Mouse (Mus musculus) forebrain, embryonic 11.5 days (tissue): ENCODE data around the gene Tmprss9. TPM values are rescaled to one million over a fixed set of nuclear protein-coding genes. Genes with fewer than 3 reads are reported as not detected.
A peak's percentile ranks its signal among the peaks of the same experiment; 100 is the strongest.

ENCODE experiments used
- ATAC-seq: fragments of 200-750 bp; cut with Nextera tagmentation; replicated peaks from 2 replicates; pipeline ENCODE4 v1.8.0; 2017; ENCODE audit warnings: moderate TSS enrichment; ENCODE audit not compliant: low FRiP score
- DNase-seq: peaks from one replicate; pipeline ENCODE4 v3.0.0-alpha.2; 2017; ENCODE audit warnings: low spot score
- H3K27ac ChIP-seq: fragments of 300-500 bp; sonication (generic); 2 replicates; pipeline ENCODE4 v1.5.1; 2014; ENCODE audit warnings: low read depth, low read length
- H3K27me3 ChIP-seq: fragments of 300-500 bp; sonication (generic); 2 replicates; pipeline ENCODE4 v1.6.1; 2014; ENCODE audit warnings: mild to moderate bottlenecking, low read length, mixed read lengths; ENCODE audit not compliant: control insufficient read depth, insufficient read depth
- H3K36me3 ChIP-seq: fragments of 300-500 bp; sonication (generic); 2 replicates; pipeline ENCODE4 v1.6.1; 2014; ENCODE audit warnings: mild to moderate bottlenecking, low read length, moderate library complexity, mixed read lengths; ENCODE audit not compliant: control insufficient read depth, insufficient read depth
- H3K4me1 ChIP-seq: fragments of 300-500 bp; sonication (generic); replicated peaks from 2 replicates; pipeline ENCODE4 v1.6.1; 2014; ENCODE audit warnings: low read length, mixed read lengths; ENCODE audit not compliant: control insufficient read depth, insufficient read depth
- H3K4me2 ChIP-seq: fragments of 300-500 bp; sonication (generic); 2 replicates; pipeline ENCODE4 v1.6.1; 2014; ENCODE audit warnings: low read depth, mild to moderate bottlenecking, low read length, moderate library complexity, mixed read lengths; ENCODE audit not compliant: severe bottlenecking
- H3K4me3 ChIP-seq: fragments of 300-500 bp; sonication (generic); 2 replicates; pipeline ENCODE4 v1.5.1; 2014; ENCODE audit warnings: low read depth, low read length
- H3K9ac ChIP-seq: fragments of 300-500 bp; sonication (generic); 2 replicates; pipeline ENCODE4 v1.6.1; 2014; ENCODE audit warnings: low read length
- H3K9me3 ChIP-seq: fragments of 300-500 bp; sonication (generic); 2 replicates; pipeline ENCODE4 v1.6.1; 2016; ENCODE audit warnings: low read length, mixed read lengths; ENCODE audit not compliant: control insufficient read depth
- WGBS: fragments of 180-500 bp; shearing (Covaris S2); extraction: QIAGEN DNeasy Blood & Tissue Kit; methylation state at CpG from one replicate; pipeline ENCODE4 v1.1.7; 2014; 5-methylcytosine and 5-hydroxymethylcytosine counted together
- polyA plus RNA-seq: library from polyadenylated mRNA; unstranded; fragments of >200 nt; fragmentation: Nextera tagmentation; extraction: Ambion mirVana; gene quantifications from 2 replicates; pipeline ENCODE4 v1.2.1, GENCODE M21; 2014

Gene Tmprss9
- polyA plus RNA-seq, 1 experiment from 2014 or later: 0.08 TPM

DNA sequence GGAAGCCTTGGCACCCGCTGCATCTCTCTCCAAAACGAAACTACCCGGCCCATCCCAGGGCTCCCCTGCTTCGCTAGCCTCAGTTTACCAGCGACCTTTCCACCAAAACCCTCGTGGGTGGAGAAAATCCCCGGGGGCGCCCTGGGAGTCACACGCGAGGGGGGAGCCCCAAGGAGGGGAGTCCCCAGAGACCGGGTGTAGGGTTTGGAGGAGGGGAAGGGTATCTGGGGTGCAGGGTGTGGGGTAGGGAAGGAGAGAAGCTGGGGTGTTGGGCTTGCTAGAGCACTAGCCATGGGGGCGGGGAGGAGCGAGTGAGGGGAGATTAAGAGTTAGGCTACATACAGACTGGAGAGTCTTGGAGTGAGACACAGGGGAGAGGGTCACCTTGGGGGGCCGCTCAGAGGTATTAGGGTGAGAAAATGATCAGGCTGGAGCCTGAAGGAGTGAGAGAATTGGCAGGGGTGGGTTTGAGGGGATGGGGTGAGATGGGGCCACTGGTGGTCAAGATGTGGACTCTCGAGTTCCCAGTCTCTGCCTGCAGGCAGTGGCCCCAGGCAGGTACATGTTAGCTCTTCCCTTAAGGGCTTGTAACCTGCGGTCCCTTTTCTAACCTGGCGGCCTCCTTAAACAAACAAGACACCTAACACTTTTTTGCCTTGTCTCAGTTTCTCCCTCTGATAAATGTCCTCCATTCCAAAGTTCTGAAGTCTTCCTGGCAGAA is 61.2 kb downstream of the Tmprss9 start:
- Histone ChIP-seq H3K4me2 (peak overlapping the region; percentile 84), H3K36me3 (no peaks in the 10 kb centered on the region), H3K4me3 (peak overlapping the region; percentile 9), H3K9ac (no peak overlapping the region; the same call in 1 of the 2 replicates), H3K27ac (no peak overlapping the region), H3K9me3 (no peaks in the 10 kb centered on the region), H3K27me3 (peaks cover 69% of the 10 kb centered on the region), H3K4me1 (peaks cover 66% of the 10 kb centered on the region)
- DNase-seq (no peak), ATAC-seq (no peak)
- WGBS: 2% methylated on average over 17 of the region's 17 CpGs

- Histone ChIP-seq H3K27ac (no peak overlapping the region), H3K9me3 (no peaks in the 10 kb centered on the region), H3K4me3 (no peak overlapping the region), H3K36me3 (no peaks in the 10 kb centered on the region), H3K9ac (no peak overlapping the region), H3K4me1 (peaks cover 67% of the 10 kb centered on the region), H3K27me3 (peaks cover 74% of the 10 kb centered on the region), H3K4me2 (peak overlapping the region; percentile 84)
- ATAC-seq (no peak), DNase-seq (no peak)
- 4% methylated on average over 21 of the region's 21 CpGs for WGBS
Observed at GRCm38 (mm10) chr10:80933421-80933979, 61.9 kb downstream of the Tmprss9 start.

- H3K9me3 ChIP-seq: no peaks in the 10 kb centered on the region
- ATAC-seq (no peak), DNase-seq (no peak)
- peaks cover 77% of the 10 kb centered on the region for H3K27me3 ChIP-seq
- no peak overlapping the region for H3K27ac ChIP-seq
- H3K4me3 ChIP-seq: no peak overlapping the region
- H3K36me3 ChIP-seq: no peaks in the 10 kb centered on the region
- peaks cover 65% of the 10 kb centered on the region for H3K4me1 ChIP-seq
- H3K9ac ChIP-seq: no peak overlapping the region
- 33% methylated on average over 14 of the region's 14 CpGs for WGBS
- no peak overlapping the region for H3K4me2 ChIP-seq
Observed at GRCm38 (mm10) chr10:80934136-80934985, 62.7 kb downstream of the Tmprss9 start.

DNA sequence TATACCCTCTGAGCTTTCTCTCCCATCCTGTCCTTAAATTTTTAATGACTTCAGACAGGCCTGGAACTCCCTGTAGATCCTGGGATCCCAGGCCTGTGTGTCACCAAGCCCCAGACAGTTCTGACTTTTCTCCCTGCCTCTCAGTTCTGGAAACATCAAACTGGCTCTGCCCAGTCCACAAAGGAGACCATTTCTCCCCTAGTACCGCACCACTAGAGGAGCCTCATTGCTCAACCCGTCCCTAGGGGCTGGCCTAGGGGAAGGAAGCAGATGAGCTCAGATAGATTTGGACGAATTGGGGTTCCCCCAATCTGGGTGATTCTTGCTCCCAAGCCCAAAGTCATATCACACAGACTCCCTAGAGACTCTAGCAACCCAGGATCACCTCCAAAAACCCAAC is 63.6 kb downstream of the Tmprss9 start:
- WGBS: 7% methylated on average over 3 of the region's 3 CpGs
- Histone ChIP-seq H3K9me3 (no peaks in the 10 kb centered on the region), H3K9ac (no peak overlapping the region), H3K4me2 (no peak overlapping the region), H3K27ac (no peak overlapping the region), H3K27me3 (peaks cover 76% of the 10 kb centered on the region), H3K4me3 (no peak overlapping the region), H3K4me1 (peaks cover 63% of the 10 kb centered on the region), H3K36me3 (no peaks in the 10 kb centered on the region)
- DNase-seq (no peak), ATAC-seq (no peak)

- no peaks in the 10 kb centered on the region for H3K36me3 ChIP-seq
- peaks cover 71% of the 10 kb centered on the region for H3K27me3 ChIP-seq
- 6% methylated on average over 17 of the region's 17 CpGs for WGBS
- peak overlapping the region; percentile 22; the same call in 1 of the 2 replicates for H3K4me3 ChIP-seq
- peaks cover 61% of the 10 kb centered on the region for H3K4me1 ChIP-seq
- H3K4me2 ChIP-seq: peak overlapping the region; percentile 39; the same call in 1 of the 2 replicates
- no peak overlapping the region for H3K27ac ChIP-seq
- peak overlapping the region; percentile 7; the same call in 1 of the 2 replicates for H3K9ac ChIP-seq
- DNase-seq: no peak
- ATAC-seq: no peak
- no peaks in the 10 kb centered on the region for H3K9me3 ChIP-seq
Observed at GRCm38 (mm10) chr10:80935698-80936097, 64.0 kb downstream of the Tmprss9 start.

DNA sequence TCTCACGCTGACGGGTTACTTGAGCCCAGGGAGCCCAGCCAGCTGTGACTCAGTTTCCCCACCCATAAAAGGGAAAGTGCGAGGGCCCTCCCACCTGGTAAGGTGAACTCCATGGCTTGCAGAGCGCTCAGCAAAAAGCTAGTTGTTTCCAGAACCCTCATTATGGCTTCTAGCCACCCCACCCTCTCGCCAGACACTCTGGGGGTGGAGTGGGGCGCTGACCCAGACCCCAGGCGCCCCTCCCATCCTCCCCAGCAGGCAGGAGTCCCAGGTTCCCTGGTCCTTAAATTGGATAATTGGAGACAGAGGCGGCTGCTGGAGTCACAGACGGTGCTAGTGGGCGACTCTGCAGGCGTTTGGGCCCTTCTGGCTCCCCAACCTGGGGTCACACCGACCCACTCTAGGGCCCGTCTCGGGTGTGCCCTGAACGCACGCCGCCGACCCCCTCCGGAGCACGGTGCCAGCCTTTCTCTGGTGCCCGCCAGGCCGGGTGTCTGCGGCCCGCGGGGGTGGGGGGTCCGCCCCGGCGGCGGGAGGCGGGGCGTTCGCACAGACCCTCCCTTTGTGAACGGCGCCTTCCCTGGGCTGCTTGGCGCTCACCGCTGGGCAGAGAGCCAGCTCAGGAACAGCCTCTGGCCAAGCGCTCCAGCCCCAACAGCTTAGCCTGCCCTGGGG is 64.6 kb downstream of the Tmprss9 start:
- Histone ChIP-seq H3K4me2 (peak overlapping the region; percentile 39), H3K36me3 (no peaks in the 10 kb centered on the region), H3K27ac (peak overlapping the region; percentile 41; the same call in 1 of the 2 replicates), H3K9ac (peak overlapping the region; percentile 37), H3K4me3 (peak overlapping the region; percentile 22), H3K9me3 (no peaks in the 10 kb centered on the region), H3K4me1 (peaks cover 56% of the 10 kb centered on the region), H3K27me3 (peaks cover 68% of the 10 kb centered on the region)
- peak; percentile 80 for DNase-seq
- WGBS: under 1% methylated on average over 37 of the region's 37 CpGs
- ATAC-seq: peak; percentile 37; the same call in 1 of the 2 replicates

DNA sequence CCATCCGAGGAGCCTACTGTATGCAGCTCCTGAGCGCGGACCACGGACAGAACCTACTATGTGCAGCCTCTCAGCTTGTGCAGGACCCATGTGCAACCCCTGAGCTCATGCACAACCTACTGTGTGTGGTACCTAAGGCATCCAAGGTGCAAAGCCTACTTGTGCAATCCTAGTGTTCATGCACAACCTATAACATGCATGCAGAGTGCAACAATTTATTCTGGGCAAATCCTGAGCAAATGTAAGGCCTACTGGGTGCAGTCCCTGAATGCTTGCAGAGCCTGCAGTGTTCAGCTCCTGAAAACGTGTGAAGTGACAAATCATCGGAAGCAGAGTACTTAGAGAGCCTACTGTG is 65.1 kb downstream of the Tmprss9 start:
- Histone ChIP-seq H3K36me3 (no peaks in the 10 kb centered on the region), H3K27me3 (peaks cover 63% of the 10 kb centered on the region), H3K27ac (no peak overlapping the region), H3K9ac (no peak overlapping the region; the same call in 1 of the 2 replicates), H3K4me1 (peaks cover 52% of the 10 kb centered on the region), H3K4me3 (peak overlapping the region; percentile 22), H3K9me3 (no peaks in the 10 kb centered on the region), H3K4me2 (peak overlapping the region; percentile 39)
- 10% methylated on average over 6 of the region's 6 CpGs for whole genome bisulfite sequencing
- ATAC-seq (no peak), DNase-seq (no peak)

GRCm38 (mm10) chr10:80937646-80938045 is 66.0 kb downstream of the Tmprss9 start:
- Histone ChIP-seq H3K4me1 (peaks cover 44% of the 10 kb centered on the region), H3K4me3 (no peak overlapping the region), H3K4me2 (no peak overlapping the region), H3K9me3 (no peaks in the 10 kb centered on the region), H3K36me3 (no peaks in the 10 kb centered on the region), H3K9ac (no peak overlapping the region), H3K27ac (no peak overlapping the region), H3K27me3 (peaks cover 54% of the 10 kb centered on the region)
- DNase-seq (no peak), ATAC-seq (no peak)
- WGBS: 35% methylated on average over 8 of the region's 8 CpGs
